In genomic region chr5:37243169-37243886, GRCm38 (mm10) we compare ENCODE assay signal across 8 mouse cellular contexts. TPM values are rescaled to one million over a fixed set of nuclear protein-coding genes. Genes with fewer than 3 reads are reported as not detected.
A peak's percentile ranks its signal among the peaks of the same experiment; 100 is the strongest.
DNase-seq lines count a peak whose midpoint lies in the region; ATAC-seq and TF ChIP-seq lines count a peak whose summit lies in the region.

No protein-coding gene starts in this region.

- intact Hi-C loops in gastrocnemius, postnatal 14 days (cut with DNase I; ENCODE audit: low total_unique reads): no loop called here

- H3K36me3 ChIP-seq in heart, embryonic 11.5 days (ENCODE audit: control insufficient read depth, insufficient read depth, low read length): no peaks in the 10 kb centered on the region
- H3K36me3 ChIP-seq in ES-E14 (ENCODE audit: control insufficient read depth, insufficient read depth, low read length, poor library complexity, severe bottlenecking): no peaks in the 10 kb centered on the region
- no peaks in the 10 kb centered on the region for H3K36me3 ChIP-seq in midbrain, postnatal 0 days (ENCODE audit: insufficient read depth, low read length)

- no peak overlapping the region for H3K4me2 ChIP-seq in heart, embryonic 11.5 days
- H3K4me2 ChIP-seq in midbrain, postnatal 0 days (ENCODE audit: low read depth, low read length, poor library complexity, severe bottlenecking): peak overlapping the region; percentile 85

- in situ Hi-C loops in ES-E14 (cut with MboI; ENCODE audit: low sequenced_read_pairs in 2 of 2, unreplicated experiment in 2 of 2): loop anchor here in 1 of 2 experiments (10.0 kb wide), 1 partner anchor 581 kb away; the partner anchor contains the start of gene Msx1

- peak; percentile 44 for DNase-seq in heart, adult 8-10 months (ENCODE audit: low spot score)
- peak; percentile 74 for DNase-seq in ES-E14 (ENCODE audit: low read depth, low spot score)
- peak; percentile 45 to 60 for DNase-seq in cerebellum, adult 2 months
- DNase-seq in gastrocnemius, postnatal 14 days: peak; percentile 70
- DNase-seq in kidney, postnatal 36 days: peak; percentile 50 to 84
- peak; percentile 51 for DNase-seq in midbrain, postnatal 0 days (ENCODE audit: low spot score)
- peak; percentile 31 to 34 for DNase-seq in thymus, postnatal 36 days

- no peak overlapping the region for H3K9ac ChIP-seq in heart, embryonic 11.5 days (ENCODE audit: low read depth, low read length)
- H3K9ac ChIP-seq in ES-E14 (ENCODE audit: insufficient read depth, low read depth, low read length, poor library complexity, severe bottlenecking): no peak overlapping the region
- H3K9ac ChIP-seq in midbrain, postnatal 0 days (replicated peaks; ENCODE audit: low read length, poor library complexity, severe bottlenecking): peak overlapping the region; percentile 96

- no peak for ATAC-seq in heart, embryonic 11.5 days (replicated peaks; ENCODE audit: insufficient number of reproducible peaks, low FRiP score, low TSS enrichment)
- no peak for ATAC-seq in midbrain, postnatal 0 days (ENCODE audit: low FRiP score)

- WGBS in heart, embryonic 11.5 days (ENCODE audit: insufficient replicate concordance): 3% methylated on average over 19 of the region's 19 CpGs
- 12% methylated on average over 19 of the region's 19 CpGs for whole genome bisulfite sequencing in cerebellum, adult 2 months
- WGBS in midbrain, postnatal 0 days: 2% methylated on average over 19 of the region's 19 CpGs

- H3K4me3 ChIP-seq in heart, embryonic 11.5 days (ENCODE audit: low read depth, low read length): no peak overlapping the region
- H3K4me3 ChIP-seq in ES-E14 (ENCODE audit: insufficient read depth in 1 of 2, low read depth in 1 of 2, low read length in 2 of 2, poor library complexity in 1 of 2, severe bottlenecking in 1 of 2): peak overlapping the region in 1 of 2 experiments; percentile 67; a peak in 1 of 4 replicates
- peak overlapping the region; percentile 55 for H3K4me3 ChIP-seq in cerebellum, adult 2 months (replicated peaks; ENCODE audit: insufficient read depth, low read depth, low read length)
- peak overlapping the region; percentile 90 for H3K4me3 ChIP-seq in midbrain, postnatal 0 days (ENCODE audit: low read depth, low read length)

- no peak for TF ChIP-seq POLR2A in cerebellum, adult 2 months (IDR thresholded peaks at IDR 0.05; ENCODE audit: borderline replicate concordance, insufficient read depth, low read length)

- peaks cover 83% of the 10 kb centered on the region for H3K27me3 ChIP-seq in heart, embryonic 11.5 days (ENCODE audit: control insufficient read depth, insufficient read depth, low read length)
- H3K27me3 ChIP-seq in cerebellum, adult 2 months (ENCODE audit: control insufficient read depth, insufficient read depth, low read length): no peaks in the 10 kb centered on the region
- no peaks in the 10 kb centered on the region for H3K27me3 ChIP-seq in midbrain, postnatal 0 days (ENCODE audit: insufficient read depth, low read length)

- H3K27ac ChIP-seq in heart, embryonic 11.5 days (ENCODE audit: low read depth, low read length): no peak overlapping the region
- no peak overlapping the region for H3K27ac ChIP-seq in ES-E14 (ENCODE audit: insufficient read depth, low read depth, low read length, poor library complexity, severe bottlenecking)
- 0 out of 2 replicates have a peak overlapping the region, but pooled peaks have one; percentile 8 for H3K27ac ChIP-seq in cerebellum, adult 2 months (ENCODE audit: insufficient read depth, low read length)
- H3K27ac ChIP-seq in midbrain, postnatal 0 days (ENCODE audit: low read depth, low read length): peak overlapping the region; percentile 97

- no peak for TF ChIP-seq CTCF in cerebellum, adult 2 months (IDR thresholded peaks at IDR 0.05; ENCODE audit: borderline replicate concordance, insufficient read depth, low read depth, low read length)
- peak; percentile 23 for TF ChIP-seq CTCF in midbrain, postnatal 0 days (IDR thresholded peaks at IDR 0.05)

- peaks cover 24% of the 10 kb centered on the region for H3K4me1 ChIP-seq in heart, embryonic 11.5 days (ENCODE audit: control insufficient read depth, insufficient read depth, low read length)
- H3K4me1 ChIP-seq in ES-E14 (ENCODE audit: control insufficient read depth in 2 of 2, insufficient read depth in 2 of 2, low read length in 2 of 2, poor library complexity in 1 of 2): peaks cover 11 to 22% of the 10 kb centered on the region in 2 experiments
- H3K4me1 ChIP-seq in cerebellum, adult 2 months (ENCODE audit: control insufficient read depth, insufficient read depth, low read length): peaks cover 20% of the 10 kb centered on the region
- H3K4me1 ChIP-seq in midbrain, postnatal 0 days (ENCODE audit: insufficient read depth, low read length): peaks cover 17% of the 10 kb centered on the region

- H3K9me3 ChIP-seq in heart, embryonic 11.5 days (replicated peaks; ENCODE audit: control insufficient read depth, low read length): no peaks in the 10 kb centered on the region
- H3K9me3 ChIP-seq in ES-E14 (ENCODE audit: control insufficient read depth, insufficient read depth, low read depth, low read length): no peaks in the 10 kb centered on the region
- no peaks in the 10 kb centered on the region for H3K9me3 ChIP-seq in midbrain, postnatal 0 days (ENCODE audit: low read length)

TF ChIP-seq in ES-E14, 5 proteins besides CTCF, POLR2A, EP300 and RAD21:
- no peak for TF ChIP-seq ZNF384 (IDR thresholded peaks at IDR 0.05; ENCODE audit: low read depth, low read length)
- no peak for TF ChIP-seq MAFK (IDR thresholded peaks at IDR 0.05; ENCODE audit: insufficient read depth, low read depth, low read length)
- TF ChIP-seq ZC3H11A (IDR thresholded peaks at IDR 0.05; ENCODE audit: borderline replicate concordance, low read depth, low read length): no peak
- no peak for TF ChIP-seq HCFC1 (IDR thresholded peaks at IDR 0.05; ENCODE audit: borderline replicate concordance, insufficient read depth, low read length)
- TF ChIP-seq CHD2 (IDR thresholded peaks at IDR 0.05; ENCODE audit: low read depth, low read length): no peak

RNA-seq across cellular contexts. Expression of gene Crmp1, which starts 1.6 kb away (rescaled TPM):
- under 1 TPM; 0.19 to 0.73 (median 0.39) TPM for total RNA-seq in heart, adult 8-10 months (2022)
- 11.4 and 11.8 TPM in 2 replicates for polyA plus RNA-seq in heart, embryonic 11.5 days (2014; fragmentation: Nextera tagmentation; extraction: Ambion mirVana)
- 24.5 and 38.1 TPM in 2 replicates for total RNA-seq in ES-E14 (2012; rRNA removed)
- 207 and 227 TPM in 2 replicates for polyA plus RNA-seq in cerebellum, adult 2 months (2012; rRNA removed)
- total RNA-seq in gastrocnemius, postnatal 14 days (2021): 1 to 10 TPM in 1 of 2 experiments, under 1 TPM in 1; 0.58 to 1.0 TPM
- 954 and 1,050 TPM in 2 replicates for total RNA-seq in midbrain, postnatal 0 days (2014; rRNA removed)
- 851 and 872 TPM in 2 replicates for polyA plus RNA-seq in midbrain, postnatal 0 days (2015; fragmentation: Nextera tagmentation; extraction: Ambion mirVana)

Comparison
In these comparisons a context has a peak if more than half of its experiments do, and no peak if none do; other contexts are left out.
1. H3K27ac ChIP-seq: peak in cerebellum, adult 2 months (single experiment) and midbrain, postnatal 0 days (single experiment); none in heart, embryonic 11.5 days (single experiment) and ES-E14 (single experiment).
2. RNA of gene Crmp1, which starts 1.6 kb away (total RNA-seq): 954 to 1,050 TPM in midbrain, postnatal 0 days; 24.5 to 38.1 TPM in ES-E14, 0.58 to 1.0 TPM in gastrocnemius, postnatal 14 days and 0.19 to 0.73 TPM in heart, adult 8-10 months; every median in the first group is over 10 times any median in the second.
3. Peak in every context shown above with its lines, with median percentiles within 50 percentile points of each other: DNase-seq.